Mouse (Mus musculus) heart, adult 11 months (tissue): ENCODE measurements at regions not wholly inside any gene's neighbourhood (a gene's known extent, or its start where the extent isn't known, plus 50 kb on each side); places are given as distances from the start of the nearest gene placed in this dataset.

Experiments used
- DNase-seq: peaks from one replicate; pipeline ENCODE4 v3.0.0; 2022

- peak; percentile 59 for DNase-seq
Measured at GRCm38 (mm10) chr17:51526881-51527280, 306.2 kb downstream of the Satb1 start.

DNA sequence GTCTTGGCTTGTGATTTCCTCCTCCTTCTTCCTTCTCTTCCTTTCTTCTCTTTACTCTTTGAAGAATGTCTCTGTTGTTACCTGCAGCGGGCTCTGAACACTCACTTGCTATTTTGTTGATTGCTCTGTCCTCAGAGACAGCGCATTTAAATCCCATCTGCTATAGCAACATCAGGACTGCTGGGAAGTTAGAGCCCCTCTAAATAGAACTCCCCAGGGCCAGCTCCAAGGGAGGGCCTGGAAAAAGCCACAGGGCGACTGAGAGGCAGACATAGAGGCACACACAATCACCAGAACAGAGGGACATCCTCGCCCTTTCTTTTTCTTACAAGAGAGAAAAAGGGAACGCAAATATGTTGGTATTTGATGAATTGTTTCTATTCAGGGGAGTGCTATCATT, 306.6 kb downstream of the Satb1 start:
- DNase-seq, result peak; percentile 78

GRCm38 (mm10) chr17:51526021-51526420, 307.1 kb downstream of the Satb1 start:
- DNase-seq, result peak; percentile 76

GRCm38 (mm10) chr17:51525219-51525618, 307.9 kb downstream of the Satb1 start:
- DNase-seq, result peak; percentile 24

GRCm38 (mm10) chr17:51511917-51512316, 321.2 kb downstream of the Satb1 start:
- peak; percentile 66 for DNase-seq

DNA sequence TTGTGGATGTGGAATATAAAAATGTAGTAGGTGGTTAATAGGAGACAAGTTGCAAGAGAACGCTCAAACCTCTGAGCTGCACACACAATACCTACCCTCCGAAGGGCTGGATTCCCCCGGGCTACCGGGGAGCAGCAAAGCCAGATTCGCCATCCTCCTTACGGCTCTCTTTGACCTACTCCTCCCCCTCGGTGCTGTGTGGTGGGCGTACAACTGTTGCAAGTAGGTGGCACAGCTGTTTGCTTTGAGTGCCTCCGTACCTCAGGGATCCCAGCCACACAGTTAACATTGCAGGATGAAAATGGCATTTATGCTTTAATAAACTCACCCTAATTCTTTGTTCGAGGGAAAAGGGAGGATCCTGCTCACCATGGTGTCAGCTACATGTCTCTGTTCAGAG, 321.6 kb upstream of the Tbc1d5 start:
- DNase-seq, result peak; percentile 55

DNA sequence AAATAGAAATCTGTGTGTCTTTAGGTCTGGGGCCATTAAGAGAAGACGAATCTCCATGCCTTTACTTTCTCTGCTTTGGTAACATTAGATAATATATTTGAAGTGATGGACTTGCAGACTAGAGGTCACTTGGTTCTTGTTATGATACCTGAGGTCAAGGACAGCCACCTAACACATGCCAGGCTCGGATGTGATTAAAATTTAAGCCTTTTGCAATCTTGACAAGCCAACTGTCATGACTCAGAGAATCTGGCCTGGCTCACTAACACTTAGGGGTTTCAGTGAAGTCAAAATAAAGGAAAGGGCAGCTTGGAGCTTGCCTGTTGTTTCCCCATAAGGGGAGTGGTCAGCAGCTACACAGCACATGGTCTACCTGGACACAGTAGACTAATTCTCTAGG, 320.4 kb upstream of the Tbc1d5 start:
- DNase-seq, result peak; percentile 72

- peak; percentile 8 for DNase-seq
Measured at GRCm38 (mm10) chr17:51495038-51495437, 315.9 kb upstream of the Tbc1d5 start.

DNA sequence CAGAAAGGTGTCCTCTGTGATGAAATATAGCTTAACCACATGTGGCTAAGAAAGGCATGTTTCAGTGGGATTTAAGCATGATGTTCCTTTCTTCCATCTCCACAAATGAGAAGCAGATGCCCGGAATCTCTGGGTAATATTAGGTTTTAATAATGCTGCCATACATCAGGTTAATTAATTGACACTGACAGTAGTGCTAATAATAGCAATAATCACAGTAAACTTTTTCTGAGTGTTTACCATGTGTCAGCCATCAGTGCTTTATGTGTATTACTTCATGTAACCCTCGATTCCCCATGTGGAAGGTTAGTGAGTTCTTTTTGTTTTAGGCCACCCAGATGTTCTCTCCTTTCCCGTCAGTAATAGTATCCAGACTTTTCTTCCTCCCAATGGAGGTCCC, 310.2 kb upstream of the Tbc1d5 start:
- DNase-seq, result no peak

- DNase-seq, result no peak
Measured at GRCm38 (mm10) chr17:51487918-51488445, 308.8 kb upstream of the Tbc1d5 start.

GRCm38 (mm10) chr17:51477810-51478209, 298.7 kb upstream of the Tbc1d5 start:
- DNase-seq, result no peak

GRCm38 (mm10) chr17:51477404-51477803, 298.3 kb upstream of the Tbc1d5 start:
- peak; percentile 90 for DNase-seq

DNA sequence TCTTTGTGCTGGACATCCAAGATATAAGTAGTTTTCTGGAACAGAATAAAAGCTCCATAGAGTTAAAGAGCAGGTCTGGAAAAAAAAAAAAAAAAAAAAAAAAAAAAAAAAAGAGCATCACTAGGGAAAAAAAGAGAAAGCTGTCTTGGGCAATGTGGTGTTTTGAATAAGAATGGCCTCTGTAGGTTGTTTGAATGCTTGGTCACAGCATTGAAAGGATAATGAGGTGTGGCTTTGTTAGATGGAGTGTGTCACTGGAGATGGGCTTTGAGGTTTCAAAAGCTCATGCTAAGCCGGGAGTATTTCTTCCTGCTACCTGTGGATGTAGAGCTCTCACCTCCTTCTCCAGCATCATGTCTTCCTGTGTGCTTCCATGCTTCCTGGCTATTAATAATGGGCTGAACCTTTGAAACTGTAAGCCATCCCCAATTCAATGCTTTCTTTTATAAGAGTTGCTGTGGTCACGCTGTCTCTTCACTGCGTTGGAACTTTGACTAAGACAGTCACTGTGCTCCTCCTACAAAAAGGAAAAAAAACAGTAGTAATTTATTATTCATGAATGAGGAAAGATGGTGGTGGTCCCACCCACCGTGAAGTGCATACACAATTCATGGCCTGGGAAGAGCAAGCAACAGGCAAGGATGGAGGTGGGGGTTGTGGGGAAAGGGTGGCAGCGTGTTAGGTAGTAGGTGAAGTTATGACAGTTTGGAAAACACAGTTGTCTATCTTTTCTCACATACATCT, 283.2 kb upstream of the Tbc1d5 start:
- DNase-seq, result no peak

DNA sequence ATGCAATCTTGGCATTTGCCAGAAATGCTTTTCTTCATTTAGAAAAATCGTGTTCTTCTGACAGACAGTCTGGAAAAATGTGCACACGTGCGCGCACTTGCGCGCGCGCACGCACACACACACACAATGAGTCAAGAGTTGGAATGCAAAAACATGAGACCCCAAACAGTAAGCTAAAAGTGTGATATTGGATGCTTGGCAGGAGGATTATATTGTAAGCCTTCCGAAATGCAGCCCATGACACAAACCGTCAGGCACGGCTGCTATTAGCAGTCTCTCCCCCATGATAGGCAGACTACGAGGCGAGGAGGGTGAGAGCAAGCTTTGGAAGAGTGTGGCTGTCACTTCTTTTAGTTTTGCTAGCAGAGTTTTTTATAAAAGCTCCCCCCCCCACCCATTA, 282.1 kb upstream of the Tbc1d5 start:
- DNase-seq, result no peak

DNA sequence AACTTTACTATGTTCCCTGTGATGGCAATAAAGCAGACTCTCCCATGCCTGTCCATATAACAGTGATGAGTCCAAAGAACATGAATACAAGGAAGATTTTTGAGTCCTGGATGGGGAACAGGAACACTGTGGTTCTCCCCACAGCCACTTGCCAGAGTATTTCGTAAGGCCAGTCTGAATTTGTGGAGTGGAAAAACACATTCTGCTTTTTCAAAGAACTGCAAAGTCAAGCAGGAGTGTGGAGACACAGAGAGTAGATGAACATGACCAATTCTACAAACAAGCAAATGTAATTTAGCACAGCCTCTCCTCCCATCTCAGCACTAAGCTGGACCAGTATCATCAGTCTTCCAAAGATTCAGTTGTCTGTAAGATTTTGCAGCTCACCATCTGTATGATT, 280.0 kb upstream of the Tbc1d5 start:
- no peak for DNase-seq

DNA sequence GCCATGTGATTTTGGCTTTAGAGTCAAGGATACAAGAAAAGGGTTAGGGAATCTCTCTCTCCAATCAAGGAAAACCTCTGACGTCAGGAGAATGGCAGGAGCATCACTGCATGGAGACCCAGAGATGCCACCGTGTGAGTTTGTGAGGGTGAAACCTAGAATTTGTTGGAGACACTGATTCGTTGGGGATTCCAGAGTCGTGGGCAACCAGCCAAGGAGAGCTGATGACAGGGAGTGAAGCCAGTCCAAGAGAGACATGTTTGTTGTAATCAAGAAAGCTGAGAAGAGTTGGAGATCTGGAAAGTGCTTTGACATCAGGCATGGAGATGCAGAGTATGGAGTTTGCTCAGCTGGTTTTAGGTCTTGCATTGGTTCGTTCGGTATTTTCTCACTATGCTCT, 236.6 kb upstream of the Tbc1d5 start:
- DNase-seq, result peak; percentile 36

- DNase-seq, result peak; percentile 15
Measured at GRCm38 (mm10) chr17:51414304-51414703, 235.2 kb upstream of the Tbc1d5 start.

GRCm38 (mm10) chr17:51413741-51414140, 234.6 kb upstream of the Tbc1d5 start:
- DNase-seq, result peak; percentile 50

DNA sequence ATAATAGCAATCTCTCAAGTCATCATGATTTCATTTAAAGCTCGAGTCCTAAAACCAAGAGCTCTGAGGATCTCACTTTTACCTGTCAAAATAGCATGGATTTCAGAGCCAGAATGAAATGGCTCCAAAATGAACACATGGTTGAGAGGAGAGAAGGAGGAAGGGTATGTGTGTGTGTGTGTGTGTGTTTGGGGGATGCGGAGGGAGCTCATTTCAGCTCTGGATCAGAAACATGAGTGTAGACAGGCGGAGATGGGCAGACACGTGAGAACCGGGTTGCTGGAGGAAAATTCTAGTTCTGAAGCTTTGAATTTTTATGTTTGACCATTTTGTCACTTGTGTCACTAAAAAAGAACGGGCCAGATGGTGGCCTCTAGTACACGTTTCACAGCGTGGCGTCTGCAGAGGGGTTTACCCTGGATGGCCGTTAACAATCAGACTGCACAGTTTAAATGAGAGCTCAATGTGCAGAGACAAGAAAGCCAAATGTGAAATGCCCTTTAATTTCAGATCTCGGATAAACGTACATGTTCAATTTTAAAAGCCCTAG, 232.5 kb upstream of the Tbc1d5 start:
- peak; percentile 55 for DNase-seq

DNA sequence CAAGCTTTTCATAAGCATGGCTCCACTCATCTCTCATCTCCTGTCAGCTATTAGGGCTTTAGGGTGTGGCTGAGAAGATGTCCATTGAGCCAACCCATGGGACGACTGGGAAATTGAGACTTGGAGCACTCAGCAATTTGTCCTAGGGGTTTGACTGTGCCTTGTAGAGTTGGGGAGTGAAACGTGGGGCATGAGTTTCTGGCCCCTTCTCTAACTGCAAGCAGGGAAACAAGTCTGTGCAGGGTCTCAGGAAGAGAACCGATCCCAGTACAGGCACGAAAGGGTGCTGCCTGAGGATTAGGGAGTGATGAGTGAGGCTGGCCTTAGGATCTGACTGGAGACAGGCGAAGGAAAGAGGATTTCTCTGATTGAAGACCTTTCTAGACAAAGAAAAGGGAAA, 229.7 kb upstream of the Tbc1d5 start:
- no peak for DNase-seq

DNA sequence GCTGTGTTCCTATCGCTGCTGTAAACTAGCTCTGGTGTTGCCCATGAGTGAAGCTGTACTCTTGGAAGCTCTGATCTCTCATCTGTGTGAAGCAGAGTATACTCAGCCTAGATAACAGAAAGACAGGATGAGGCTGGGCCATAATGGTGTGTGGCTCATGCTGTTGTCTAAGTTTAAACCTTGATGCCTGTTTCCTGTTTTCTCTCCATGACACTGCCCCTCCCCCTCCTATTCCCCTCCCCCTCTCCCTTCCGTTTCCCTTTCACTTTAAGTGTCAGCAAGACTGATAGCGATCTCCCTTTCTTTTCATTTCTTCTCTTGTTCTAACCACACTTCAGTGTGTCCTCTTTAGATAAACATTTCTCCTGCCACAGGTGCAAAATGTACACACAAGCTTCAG, 229.2 kb upstream of the Tbc1d5 start:
- DNase-seq, result no peak

- no peak for DNase-seq
Measured at GRCm38 (mm10) chr17:51407046-51407445, 227.9 kb upstream of the Tbc1d5 start.

DNA sequence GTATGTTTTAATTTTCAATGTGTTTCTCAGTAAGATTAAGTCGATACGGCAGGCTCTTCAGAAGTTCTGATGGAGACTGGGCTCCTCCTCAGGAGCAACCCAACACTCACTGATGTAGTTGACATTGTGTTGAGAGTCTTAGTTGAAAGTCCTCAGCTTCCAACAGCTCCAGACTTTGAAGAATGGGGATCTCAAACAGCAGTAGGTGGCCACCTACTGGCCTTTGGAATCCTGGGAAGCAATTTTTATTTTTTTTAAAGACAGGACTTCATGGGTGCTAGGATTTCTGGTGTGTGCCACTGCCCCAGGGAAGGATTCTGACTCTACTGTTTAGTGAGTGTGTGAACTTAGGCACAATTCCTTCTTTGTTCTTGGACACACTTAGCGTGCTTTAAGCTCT, 225.9 kb upstream of the Tbc1d5 start:
- peak; percentile 30 for DNase-seq

- DNase-seq, result peak; percentile 91
Measured at GRCm38 (mm10) chr17:51397973-51398372, 218.8 kb upstream of the Tbc1d5 start.

DNA sequence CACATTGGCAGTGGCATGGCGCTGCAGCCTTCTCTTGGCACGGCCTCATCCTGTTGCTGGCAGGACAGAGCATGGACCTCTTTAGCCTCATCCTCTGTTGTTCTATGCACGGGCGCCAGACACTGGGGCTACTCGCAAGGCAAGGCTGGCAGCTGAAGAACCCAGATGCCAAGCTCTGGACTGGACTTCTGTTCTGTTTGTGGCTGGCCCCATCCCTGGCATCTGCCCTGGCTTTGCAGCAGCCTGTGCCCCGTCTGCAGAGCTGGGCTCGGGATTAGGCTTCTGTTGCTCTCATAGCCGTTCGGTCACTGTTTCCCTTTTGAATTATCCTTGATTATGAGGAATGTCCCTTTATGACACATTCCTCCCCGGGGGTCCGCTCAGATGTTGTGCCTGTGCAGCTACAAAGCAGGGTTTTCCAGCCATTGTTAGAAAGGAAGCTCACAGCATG, 214.6 kb upstream of the Tbc1d5 start:
- no peak for DNase-seq
